Mouse (Mus musculus) C2C12 (cell line): ENCODE data around the gene Gatm.

ENCODE experiments used
- CEBPB ChIP-seq: IDR thresholded peaks from one replicate; pipeline ENCODE4 v1.6.1; 2011; ENCODE audit warnings: low read depth, mild to moderate bottlenecking, control low read depth, moderate library complexity
- CTCF ChIP-seq: IDR thresholded peaks from one replicate; pipeline ENCODE4 v1.5.1; 2011; ENCODE audit not compliant: control insufficient read depth, insufficient read depth, insufficient read length
- MAX ChIP-seq: IDR thresholded peaks from one replicate; pipeline ENCODE4 v1.6.1; 2011; ENCODE audit warnings: mild to moderate bottlenecking, control low read depth
- MYOD1 ChIP-seq: IDR thresholded peaks from one replicate; pipeline ENCODE4 v1.6.1; 2011; ENCODE audit warnings: low read depth; ENCODE audit not compliant: control insufficient read depth, insufficient read length
- MYOG ChIP-seq: IDR thresholded peaks from one replicate; pipeline ENCODE4 v1.6.1; 2011; ENCODE audit not compliant: control insufficient read depth, insufficient read length; ENCODE audit errors: extremely low read depth
- USF1 ChIP-seq: IDR thresholded peaks from one replicate; pipeline ENCODE4 v1.6.1; 2011; ENCODE audit warnings: low read depth, mild to moderate bottlenecking, control low read depth, moderate library complexity

DNA sequence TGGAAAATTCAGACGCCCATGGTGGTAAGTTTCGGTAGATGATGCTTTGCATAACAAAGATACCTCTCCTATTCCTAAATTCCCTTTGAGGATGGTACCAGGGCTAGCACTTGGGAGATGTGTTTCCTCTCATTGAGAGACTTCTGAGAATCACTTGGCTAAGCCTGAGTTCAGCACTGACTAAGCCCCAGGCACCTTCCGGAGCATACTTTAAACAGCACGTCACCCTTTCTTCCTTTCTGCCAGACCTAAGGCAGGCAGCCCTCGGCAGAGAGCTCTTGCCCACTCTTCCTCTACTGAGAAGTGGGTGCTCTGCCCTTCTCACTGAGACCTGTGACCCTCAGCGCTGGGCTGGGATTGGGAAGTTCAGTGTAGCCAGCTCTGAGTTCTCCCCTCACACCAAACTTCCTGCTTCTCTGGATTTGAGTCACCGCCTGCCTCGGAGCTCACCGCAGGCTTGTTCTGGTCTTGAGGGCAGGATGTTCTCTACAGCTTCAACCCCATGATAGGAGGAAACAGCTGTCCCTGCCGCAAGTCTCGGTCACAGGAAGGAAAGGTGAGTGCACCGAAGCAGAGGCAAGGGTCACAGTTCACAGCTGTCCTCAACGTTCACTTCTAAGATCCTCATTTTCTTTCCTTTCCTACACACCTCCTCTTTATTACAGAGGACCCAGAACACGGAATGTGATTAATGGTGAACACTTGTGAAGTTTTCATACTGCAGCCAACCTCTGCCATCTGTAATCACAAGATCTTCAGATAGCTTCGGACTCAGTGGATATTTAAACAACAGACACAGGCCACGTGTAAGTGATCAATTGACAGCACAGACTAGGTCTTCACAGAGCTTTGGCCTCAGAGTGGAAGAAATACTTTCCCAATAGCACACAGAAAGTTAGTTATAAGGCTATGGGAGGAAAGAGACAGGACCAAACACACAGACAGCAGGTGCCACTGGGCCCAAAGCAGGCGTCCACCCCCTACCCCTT, 41.3 kb upstream of the Gatm start:
- TF ChIP-seq CTCF (no peak), CEBPB (no peak), MAX (no peak), USF1 (no peak), MYOG (no peak), MYOD1 (no peak)
